Mouse (Mus musculus): Measurements from ENCODE around the gene H2-Oa. TPM values are rescaled to one million over a fixed set of nuclear protein-coding genes. Genes with fewer than 3 reads are reported as not detected.

The H2-Oa gene
- 1.9 TPM in 2 replicates for polyA plus RNA-seq (2021; fragmentation: Nextera tagmentation)
- long read RNA-seq, experiment 1, partial matches to known transcripts, result 0 of 3 reads
- long read RNA-seq, experiment 1, other reads (novel, unspliced or antisense), result 0 of 3 reads
- long read RNA-seq, experiment 2, partial matches to known transcripts, result 0 of 2 reads
- long read RNA-seq, experiment 2, other reads (novel, unspliced or antisense), result 1 of 2 reads

DNA sequence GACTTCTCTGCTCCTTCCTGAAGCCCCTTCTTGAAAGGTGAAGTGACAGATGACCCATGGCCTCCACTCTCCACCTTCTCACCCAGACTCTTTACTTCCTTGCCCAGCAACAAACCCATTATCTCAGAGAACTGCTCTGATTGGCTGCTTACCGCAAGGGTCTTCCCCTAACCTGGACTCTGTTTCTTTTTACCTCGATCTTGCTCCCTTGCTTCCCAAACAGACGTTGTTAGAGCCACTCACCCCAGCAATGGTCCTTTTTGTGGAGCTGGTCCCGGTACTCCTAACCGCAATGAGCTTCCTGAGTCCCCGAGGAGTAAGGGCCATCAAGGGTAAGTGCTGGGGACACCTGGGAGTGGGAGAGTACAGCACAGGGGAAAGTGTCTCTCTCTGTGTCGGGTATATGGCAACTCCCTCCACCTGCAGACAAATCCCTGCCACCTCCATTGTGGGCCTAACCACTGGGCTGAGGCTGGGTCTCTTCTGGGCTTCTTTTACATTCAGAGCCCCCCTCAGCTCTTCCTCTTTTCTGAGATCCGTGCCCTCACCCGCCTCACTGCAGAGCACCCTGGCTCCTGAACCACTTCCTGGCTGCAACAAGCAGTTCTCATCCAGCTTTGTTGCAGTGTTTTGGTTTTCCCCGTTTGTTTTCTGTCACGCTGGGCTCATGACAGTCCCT is at the start of gene H2-Oa:
Gene H2-Oa (plus strand): TSS at position 144 of the 679 bp plus-strand sequence.

DNA sequence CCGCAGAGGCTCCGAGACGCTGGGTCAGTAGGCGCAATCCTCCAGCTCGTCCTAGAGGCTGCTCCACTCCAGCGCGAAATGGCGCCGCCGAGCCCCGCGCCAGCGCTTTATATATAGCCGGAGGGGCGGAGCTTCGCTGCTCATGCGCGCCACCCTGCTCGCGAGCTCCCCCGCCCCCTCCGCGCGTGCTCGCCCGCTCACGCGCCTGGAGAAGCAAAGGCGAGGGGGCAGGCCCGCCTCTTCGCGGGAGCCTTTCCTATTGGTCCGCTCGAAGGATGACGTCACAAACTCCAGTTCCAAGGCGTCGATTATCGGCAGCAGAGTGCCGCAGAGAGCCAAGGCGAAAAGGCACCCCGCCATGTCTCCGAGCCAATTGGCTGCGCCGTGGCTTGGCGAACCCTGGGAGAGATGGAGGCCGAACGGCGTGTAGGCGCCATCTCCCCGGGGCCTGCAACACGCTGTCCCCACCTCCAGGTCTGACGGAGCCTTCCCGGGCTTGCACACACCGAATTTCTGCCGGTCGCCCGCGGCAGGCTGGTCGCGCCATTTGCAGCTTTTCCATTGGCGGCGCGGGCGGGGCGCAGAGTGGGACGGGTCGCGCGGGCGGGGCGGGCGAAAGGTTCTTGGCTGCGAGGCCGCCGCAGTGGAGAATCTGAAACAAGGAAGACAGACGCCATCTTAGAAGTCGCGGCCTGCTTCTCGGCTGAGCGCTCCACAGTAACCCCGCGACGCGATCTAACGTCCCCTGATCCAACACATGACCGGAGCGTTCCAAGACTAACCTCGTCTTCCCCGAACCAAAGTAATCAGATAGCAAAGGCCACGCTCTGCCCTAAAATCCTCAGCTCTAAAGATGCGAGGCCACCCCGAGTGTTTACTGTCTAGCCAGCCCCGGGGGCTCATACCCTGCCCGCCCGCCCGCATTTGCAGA is 27.4 kb downstream of the H2-Oa start, which contains the start of gene H2-DMa:
Gene H2-DMa (plus strand): TSS at position 293 of the 931 bp plus-strand sequence.

DNA sequence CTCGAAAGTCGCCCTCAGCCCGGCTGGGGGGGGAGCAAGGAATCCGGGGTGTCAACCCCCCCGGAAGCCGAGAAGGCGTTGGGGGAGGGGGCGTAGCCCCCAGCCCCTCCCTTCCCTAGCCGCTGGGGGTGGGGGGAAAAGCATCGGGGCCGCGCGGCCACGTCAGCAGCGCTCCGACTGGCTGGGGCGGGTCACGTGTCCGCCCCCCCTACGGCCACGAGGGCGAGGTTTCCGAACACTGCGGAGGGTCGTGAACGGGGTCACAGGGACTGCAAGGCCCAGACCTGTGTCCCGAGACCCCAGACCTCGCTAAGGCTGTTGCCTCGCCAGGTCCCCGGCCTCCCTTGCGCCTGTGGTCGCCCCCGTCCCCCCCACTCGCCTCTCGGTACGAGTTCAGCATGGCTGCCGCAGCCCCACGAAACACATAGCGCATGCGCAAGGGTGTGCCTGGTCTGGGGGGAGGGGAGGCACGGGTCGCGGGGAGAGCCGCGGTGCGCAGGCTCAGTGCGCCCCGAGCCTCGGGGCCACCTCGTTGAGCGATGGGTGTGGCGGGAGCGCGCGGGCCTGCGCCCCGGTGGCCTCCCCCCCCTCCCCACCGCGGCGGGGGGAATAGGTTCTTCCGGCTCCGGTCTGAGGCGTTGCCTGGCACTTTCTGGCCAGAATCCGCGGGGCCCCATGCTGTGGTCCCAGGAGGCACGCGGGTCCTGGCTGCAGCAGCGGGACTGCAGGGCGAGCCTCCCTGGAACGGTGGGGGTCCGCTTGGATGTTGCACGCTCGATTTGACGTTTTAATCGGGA is 30.2 kb downstream of the H2-Oa start, which contains the start of gene Brd2:
Gene Brd2 (minus strand): TSS at position 447 of the 797 bp plus-strand sequence.

DNA sequence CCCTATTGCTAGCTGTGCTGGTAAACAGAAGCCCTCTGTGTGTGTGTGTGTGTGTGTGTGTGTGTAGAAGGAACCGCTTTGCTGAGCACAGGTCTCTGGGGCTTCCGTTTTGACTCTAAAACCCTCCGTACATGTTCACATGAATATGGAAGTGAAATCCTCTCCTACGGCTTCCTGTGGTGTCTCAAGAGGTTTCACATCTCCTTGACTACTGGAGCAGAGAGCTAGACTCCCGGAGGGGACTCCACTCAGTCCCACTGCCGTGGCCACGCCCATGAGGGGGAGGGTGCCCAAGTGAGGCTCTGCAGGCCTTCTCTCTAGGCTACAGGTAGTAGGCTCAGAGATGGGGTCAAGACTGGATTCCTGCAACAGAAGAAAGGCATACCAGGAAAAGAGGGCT is 50.9 kb downstream of the H2-Oa start, which contains the start of gene H2-DMb2:
Gene H2-DMb2 (plus strand): TSS at position 275 of the 400 bp plus-strand sequence.

Other genes with a start within 250 kb of the H2-Oa start
- gene Cd320, start 249.2 kb upstream of the H2-Oa start, polyA plus RNA-seq (2021; fragmentation: Nextera tagmentation), result 51.3 and 62.0 TPM in 2 replicates
- not detected in 2 replicates for gene Gm7029, start 218.5 kb upstream of the H2-Oa start, polyA plus RNA-seq (2021; fragmentation: Nextera tagmentation)
- 0.51 TPM in 1 of 2 replicates, not detected in the other for gene Kifc1, start 201.7 kb upstream of the H2-Oa start, polyA plus RNA-seq (2021; fragmentation: Nextera tagmentation)
- gene Platr17, start 187.2 kb upstream of the H2-Oa start, polyA plus RNA-seq (2021; fragmentation: Nextera tagmentation), result 0.60 and 0.75 TPM in 2 replicates
- 18.8 and 19.0 TPM in 2 replicates for gene Daxx, start 182.9 kb upstream of the H2-Oa start, polyA plus RNA-seq (2021; fragmentation: Nextera tagmentation)
- 28.3 and 30.0 TPM in 2 replicates for gene Tapbp, start 176.4 kb upstream of the H2-Oa start, polyA plus RNA-seq (2021; fragmentation: Nextera tagmentation)
- 4.5 and 4.6 TPM in 2 replicates for gene Zbtb22, start 176.4 kb upstream of the H2-Oa start, polyA plus RNA-seq (2021; fragmentation: Nextera tagmentation)
- gene Rgl2, start 162.8 kb upstream of the H2-Oa start, polyA plus RNA-seq (2021; fragmentation: Nextera tagmentation), result 4.3 and 4.4 TPM in 2 replicates
- 105 and 106 TPM in 2 replicates for gene Pfdn6, start 152.0 kb upstream of the H2-Oa start, polyA plus RNA-seq (2021; fragmentation: Nextera tagmentation)
- gene Wdr46, start 151.7 kb upstream of the H2-Oa start, polyA plus RNA-seq (2021; fragmentation: Nextera tagmentation), result 5.0 and 6.5 TPM in 2 replicates
- 2.0 and 2.1 TPM in 2 replicates for gene B3galt4, start 140.9 kb upstream of the H2-Oa start, polyA plus RNA-seq (2021; fragmentation: Nextera tagmentation)
- gene Vps52, start 136.5 kb upstream of the H2-Oa start, polyA plus RNA-seq (2021; fragmentation: Nextera tagmentation), result 48.0 and 48.1 TPM in 2 replicates
- gene Rps18, start 136.3 kb upstream of the H2-Oa start, polyA plus RNA-seq (2021; fragmentation: Nextera tagmentation), result 812 and 816 TPM in 2 replicates
- 37.2 and 44.8 TPM in 2 replicates for gene H2-K1, start 92.0 kb upstream of the H2-Oa start, polyA plus RNA-seq (2021; fragmentation: Nextera tagmentation)
- 3.7 TPM in 2 replicates for gene Ring1, start 67.7 kb upstream of the H2-Oa start, polyA plus RNA-seq (2021; fragmentation: Nextera tagmentation)
- gene H2-Ke6, start 64.3 kb upstream of the H2-Oa start, polyA plus RNA-seq (2021; fragmentation: Nextera tagmentation), result 42.0 and 44.5 TPM in 2 replicates
- gene Slc39a7, start 60.7 kb upstream of the H2-Oa start, polyA plus RNA-seq (2021; fragmentation: Nextera tagmentation), result 68.1 and 70.9 TPM in 2 replicates
- 10.4 and 11.9 TPM in 2 replicates for gene Rxrb, start 60.5 kb upstream of the H2-Oa start, polyA plus RNA-seq (2021; fragmentation: Nextera tagmentation)
- 0.26 and 0.31 TPM in 2 replicates for gene Col11a2, start 52.9 kb upstream of the H2-Oa start, polyA plus RNA-seq (2021; fragmentation: Nextera tagmentation)
- gene H2-DMa, start 27.2 kb downstream of the H2-Oa start, polyA plus RNA-seq (2021; fragmentation: Nextera tagmentation), result 41.6 and 44.5 TPM in 2 replicates
- 39.6 and 50.6 TPM in 2 replicates for gene Brd2, start 30.3 kb downstream of the H2-Oa start, polyA plus RNA-seq (2021; fragmentation: Nextera tagmentation)
- 0.23 and 0.52 TPM in 2 replicates for gene H2-DMb2, start 51.0 kb downstream of the H2-Oa start, polyA plus RNA-seq (2021; fragmentation: Nextera tagmentation)
- 4.0 and 6.9 TPM in 2 replicates for gene H2-DMb1, start 60.7 kb downstream of the H2-Oa start, polyA plus RNA-seq (2021; fragmentation: Nextera tagmentation)
- 3.6 and 4.8 TPM in 2 replicates for gene Tap1, start 95.2 kb downstream of the H2-Oa start, polyA plus RNA-seq (2021; fragmentation: Nextera tagmentation)
- 7.6 and 9.3 TPM in 2 replicates for gene Psmb9, start 95.4 kb downstream of the H2-Oa start, polyA plus RNA-seq (2021; fragmentation: Nextera tagmentation)
- gene Psmb8, start 105.4 kb downstream of the H2-Oa start, polyA plus RNA-seq (2021; fragmentation: Nextera tagmentation), result 25.2 and 28.6 TPM in 2 replicates
- gene Tap2, start 111.2 kb downstream of the H2-Oa start, polyA plus RNA-seq (2021; fragmentation: Nextera tagmentation), result 9.9 and 12.6 TPM in 2 replicates
- 0.60 and 0.68 TPM in 2 replicates for gene H2-Ob, start 146.6 kb downstream of the H2-Oa start, polyA plus RNA-seq (2021; fragmentation: Nextera tagmentation)
- gene H2-Ab1, start 165.3 kb downstream of the H2-Oa start, polyA plus RNA-seq (2021; fragmentation: Nextera tagmentation), result 7.6 and 18.3 TPM in 2 replicates
- gene H2-Aa, start 195.5 kb downstream of the H2-Oa start, polyA plus RNA-seq (2021; fragmentation: Nextera tagmentation), result 2.5 and 7.7 TPM in 2 replicates
- 4.2 and 7.9 TPM in 2 replicates for gene H2-Eb1, start 213.5 kb downstream of the H2-Oa start, polyA plus RNA-seq (2021; fragmentation: Nextera tagmentation)
- gene H2-Eb2, start 233.3 kb downstream of the H2-Oa start, polyA plus RNA-seq (2021; fragmentation: Nextera tagmentation), result not detected in 2 replicates